Mouse (Mus musculus) cortical plate, adult 2 months (tissue): ENCODE measurements at regions not wholly inside any gene's neighbourhood (a gene's known extent, or its start where the extent isn't known, plus 50 kb on each side); places are given as distances from the start of the nearest gene placed in this dataset.

Experiments used
- CTCF ChIP-seq: fragments of 200-500 bp; IDR thresholded peaks from 2 replicates; pipeline ENCODE4 v1.5.1; 2011; ENCODE audit warnings: mild to moderate bottlenecking, control low read depth, low read length; ENCODE audit not compliant: insufficient read depth; ENCODE audit errors: extremely low read depth
- POLR2A ChIP-seq: fragments of 200-500 bp; IDR thresholded peaks from 2 replicates; pipeline ENCODE4 v1.6.1; 2011; ENCODE audit warnings: mild to moderate bottlenecking, low read length, control low read depth; ENCODE audit not compliant: insufficient read depth; ENCODE audit errors: extremely low read depth

GRCm38 (mm10) chr12:68860332-68860731, 298.7 kb downstream of the Rps29 start:
- no peak for TF ChIP-seq POLR2A
- TF ChIP-seq CTCF: no peak
